Mouse (Mus musculus): Measurements from ENCODE around the gene Rcn1.

DNA sequence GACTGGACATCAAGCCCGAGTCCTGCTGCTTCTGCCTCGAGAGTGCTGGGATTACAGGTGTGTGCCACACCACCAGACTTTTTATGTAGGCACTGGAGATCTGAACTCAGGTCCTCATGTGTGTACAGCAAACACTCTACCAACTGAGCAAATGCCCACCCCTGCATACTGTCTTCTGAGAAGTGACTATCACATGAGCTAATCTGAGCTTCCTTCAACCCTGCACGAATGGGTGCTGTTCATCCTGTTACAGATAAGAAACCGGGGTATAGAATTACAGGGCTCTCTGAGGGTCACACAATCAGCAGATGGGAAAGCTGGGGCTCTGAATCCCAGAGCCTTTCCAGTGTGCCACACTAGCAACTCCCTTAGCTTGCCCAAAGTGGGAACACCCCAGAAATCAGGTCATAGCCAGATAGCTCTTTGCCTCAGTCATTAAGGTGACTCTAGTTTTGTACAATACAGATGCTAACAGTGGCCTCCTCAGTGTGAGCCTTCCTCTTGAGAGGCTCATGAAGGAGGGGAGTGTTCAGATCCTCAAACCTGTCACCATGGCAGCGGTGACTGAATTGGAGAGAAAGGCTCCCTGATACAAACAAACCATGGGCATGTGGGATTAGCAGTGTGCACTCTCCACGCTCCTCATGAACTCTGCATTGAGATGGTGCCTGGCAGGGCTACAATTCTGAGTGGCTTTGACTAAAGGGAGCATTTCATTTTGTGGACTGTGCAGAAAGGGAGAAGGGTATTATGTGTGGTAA, 8.3 kb downstream of the Rcn1 start:
- TF ChIP-seq POLR2A (IDR thresholded peaks at IDR 0.05; ENCODE audit: borderline replicate concordance, extremely low read depth, low read depth, low read length), result no peak
- TF ChIP-seq CTCF (IDR thresholded peaks at IDR 0.05; ENCODE audit: insufficient read depth, low read length), result no peak

Measured in lung, adult 2 months (tissue).